Mouse (Mus musculus) kidney, postnatal 0 days (tissue): ENCODE measurements at regions not wholly inside any gene's neighbourhood (a gene's known extent, or its start where the extent isn't known, plus 50 kb on each side); places are given as distances from the start of the nearest gene placed in this dataset.

Source experiments
- ATAC-seq: fragments of 200-750 bp; cut with Nextera tagmentation; replicated peaks from 2 replicates; pipeline ENCODE4 v1.8.0; 2017; ENCODE audit warnings: low read depth, moderate number of reproducible peaks, moderate TSS enrichment, moderate library complexity; ENCODE audit not compliant: low FRiP score
- DNase-seq: peaks from one replicate; pipeline ENCODE4 v3.0.0-alpha.2; 2016; ENCODE audit warnings: low spot score
- H3K27ac ChIP-seq: fragments of 300-500 bp; sonication (generic); 2 replicates; pipeline ENCODE4 v1.5.1; 2014; ENCODE audit warnings: mild to moderate bottlenecking
- H3K27me3 ChIP-seq: fragments of 300-500 bp; sonication (generic); 2 replicates; pipeline ENCODE4 v1.6.1; 2014; ENCODE audit warnings: low read length, mixed read lengths; ENCODE audit not compliant: insufficient read depth
- H3K36me3 ChIP-seq: fragments of 300-500 bp; sonication (generic); 2 replicates; pipeline ENCODE4 v1.6.1; 2014; ENCODE audit warnings: low read length, mixed read lengths; ENCODE audit not compliant: insufficient read depth
- H3K4me1 ChIP-seq: fragments of 300-500 bp; sonication (generic); replicated peaks from 2 replicates; pipeline ENCODE4 v1.6.1; 2014; ENCODE audit warnings: antibody characterized with exemption, low read length, mixed read lengths; ENCODE audit not compliant: insufficient read depth
- H3K4me2 ChIP-seq: fragments of 300-500 bp; sonication (generic); 2 replicates; pipeline ENCODE4 v1.6.1; 2014; ENCODE audit warnings: mild to moderate bottlenecking, low read length, moderate library complexity, mixed read lengths
- H3K4me3 ChIP-seq: fragments of 300-500 bp; sonication (generic); replicated peaks from 2 replicates; pipeline ENCODE4 v1.5.1; 2014; ENCODE audit warnings: low read depth, low read length
- H3K9ac ChIP-seq: fragments of 300-500 bp; sonication (generic); 2 replicates; pipeline ENCODE4 v1.6.1; 2014; ENCODE audit warnings: low read depth, low read length
- H3K9me3 ChIP-seq: fragments of 300-500 bp; sonication (generic); replicated peaks from 2 replicates; pipeline ENCODE4 v1.6.1; 2016; ENCODE audit warnings: low read length, inconsistent platforms, mixed read lengths
- CTCF ChIP-seq: IDR thresholded peaks from 2 replicates; pipeline ENCODE4 v1.5.1; 2016; ENCODE audit warnings: antibody characterized with exemption, low read depth, mild to moderate bottlenecking, moderate library complexity
- WGBS: fragments of 180-500 bp; shearing (Covaris S2); extraction: QIAGEN DNeasy Blood & Tissue Kit; methylation state at CpG from one replicate; pipeline ENCODE4 v1.1.7; 2014; 5-methylcytosine and 5-hydroxymethylcytosine counted together

DNA sequence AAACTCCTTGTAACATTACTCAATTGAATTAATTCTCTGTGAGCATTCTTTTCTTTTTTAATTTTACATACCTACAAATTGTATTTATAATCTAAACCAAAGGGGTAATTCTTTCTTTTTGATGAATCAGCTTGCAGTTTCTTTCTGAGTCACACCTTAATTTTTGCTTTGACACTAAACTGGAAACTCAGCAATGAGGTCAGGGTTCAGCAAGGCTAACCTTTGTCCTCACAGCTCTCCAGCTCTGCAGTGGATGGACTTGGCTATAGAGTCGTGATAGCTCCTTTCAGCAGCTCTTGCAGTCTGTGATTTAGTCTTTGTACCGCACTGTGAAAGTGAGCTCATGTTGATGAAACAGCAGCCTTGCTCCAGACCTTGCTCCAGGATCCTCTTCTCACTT, 1093.0 kb upstream of the 2610301B20Rik start:
- Histone ChIP-seq H3K9me3 (no peaks in the 10 kb centered on the region), H3K4me1 (no peaks in the 10 kb centered on the region), H3K9ac (no peak overlapping the region), H3K27me3 (no peaks in the 10 kb centered on the region), H3K27ac (no peak overlapping the region), H3K36me3 (no peaks in the 10 kb centered on the region), H3K4me2 (no peak overlapping the region), H3K4me3 (no peak overlapping the region)
- 58% methylated on average over 2 of the region's 2 CpGs for WGBS
- TF ChIP-seq CTCF: no peak
- ATAC-seq (peak; percentile 80; the same call in 1 of the 2 replicates), DNase-seq (no peak)

GRCm38 (mm10) chr4:9787795-9788365, 1086.4 kb upstream of the 2610301B20Rik start:
- Histone ChIP-seq H3K27ac (no peak overlapping the region), H3K4me1 (no peaks in the 10 kb centered on the region), H3K27me3 (no peaks in the 10 kb centered on the region), H3K4me2 (no peak overlapping the region), H3K36me3 (no peaks in the 10 kb centered on the region), H3K9me3 (no peaks in the 10 kb centered on the region), H3K4me3 (no peak overlapping the region), H3K9ac (no peak overlapping the region)
- ATAC-seq (no peak), DNase-seq (peak; percentile 3)
- WGBS: 54% methylated on average over 5 of the region's 5 CpGs
- no peak for TF ChIP-seq CTCF

GRCm38 (mm10) chr4:9790478-9790877, 1083.8 kb upstream of the 2610301B20Rik start:
- Histone ChIP-seq H3K36me3 (no peaks in the 10 kb centered on the region), H3K9ac (no peak overlapping the region), H3K4me2 (no peak overlapping the region), H3K27ac (no peak overlapping the region), H3K4me1 (no peaks in the 10 kb centered on the region), H3K4me3 (no peak overlapping the region), H3K27me3 (no peaks in the 10 kb centered on the region), H3K9me3 (no peaks in the 10 kb centered on the region)
- WGBS: 89% methylated on average over 8 of the region's 8 CpGs
- DNase-seq (no peak), ATAC-seq (no peak)
- TF ChIP-seq CTCF: no peak
